Mouse (Mus musculus): Measurements from ENCODE around the gene Psmb4.
"Not testable (repeated sequence)": the region's sequence is repeated elsewhere in the genome, so short reads cannot be mapped to it uniquely, and the experiment has no call there.

- TF ChIP-seq GATA1 (IDR thresholded peaks at IDR 0.05; ENCODE audit: borderline replicate concordance, low read length); FLI1 (IDR thresholded peaks at IDR 0.05; ENCODE audit: low read length): not testable (repeated sequence)
Measured at GRCm38 (mm10) chr3:94932279-94932678, 45.5 kb upstream of the Psmb4 start.

Data from megakaryocyte, embryonic 14.5 days (primary cell).